Mouse (Mus musculus): ENCODE results near the gene Nfasc. TPM values are rescaled to one million over a fixed set of nuclear protein-coding genes. Genes with fewer than 3 reads are reported as not detected.

Nfasc gene
- total and polyA plus RNA-seq, 2 experiments from 2014 or later = 32.7 to 59.2 TPM

DNA sequence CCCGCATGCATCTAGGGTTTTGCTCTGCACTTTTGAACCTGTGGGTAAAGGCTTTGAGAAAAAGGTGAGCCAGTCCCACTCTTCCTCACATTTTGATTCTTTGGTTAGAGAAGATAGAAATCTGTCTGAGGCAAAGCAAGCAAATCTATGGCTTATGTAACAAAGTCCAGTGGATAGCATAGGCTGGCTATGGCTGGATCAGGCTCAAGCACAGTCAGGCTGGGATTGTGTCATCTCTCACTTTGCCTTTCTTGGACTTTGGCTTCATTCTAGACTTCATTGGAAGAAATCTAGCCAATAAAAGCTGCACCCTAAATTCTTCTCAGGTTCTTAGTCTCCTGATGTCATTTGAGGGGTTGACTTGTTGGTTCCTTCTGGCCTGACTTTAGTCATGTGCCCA lies 38.7 kb upstream of the Nfasc start:
- no peak for ATAC-seq (ENCODE audit: low FRiP score)
- no peak for TF ChIP-seq CTCF (IDR thresholded peaks at IDR 0.05)
- no peak overlapping the region for H3K4me2 ChIP-seq (ENCODE audit: low read depth, low read length, poor library complexity, severe bottlenecking)
- H3K4me1 ChIP-seq (ENCODE audit: insufficient read depth, low read length) = no peaks in the 10 kb centered on the region; the same call in 1 of the 2 replicates
- WGBS = 94% methylated on average over 1 of the region's 1 CpGs
- no peak overlapping the region for H3K27ac ChIP-seq (ENCODE audit: low read depth, low read length)
- DNase-seq (ENCODE audit: low spot score) = no peak
- H3K27me3 ChIP-seq (ENCODE audit: insufficient read depth, low read length) = no peaks in the 10 kb centered on the region
- H3K36me3 ChIP-seq (ENCODE audit: insufficient read depth, low read length) = no peaks in the 10 kb centered on the region
- no peaks in the 10 kb centered on the region for H3K9me3 ChIP-seq (ENCODE audit: low read length)
- H3K4me3 ChIP-seq (ENCODE audit: low read depth, low read length) = no peak overlapping the region
- no peak overlapping the region for H3K9ac ChIP-seq (replicated peaks; ENCODE audit: low read length, poor library complexity, severe bottlenecking)

DNA sequence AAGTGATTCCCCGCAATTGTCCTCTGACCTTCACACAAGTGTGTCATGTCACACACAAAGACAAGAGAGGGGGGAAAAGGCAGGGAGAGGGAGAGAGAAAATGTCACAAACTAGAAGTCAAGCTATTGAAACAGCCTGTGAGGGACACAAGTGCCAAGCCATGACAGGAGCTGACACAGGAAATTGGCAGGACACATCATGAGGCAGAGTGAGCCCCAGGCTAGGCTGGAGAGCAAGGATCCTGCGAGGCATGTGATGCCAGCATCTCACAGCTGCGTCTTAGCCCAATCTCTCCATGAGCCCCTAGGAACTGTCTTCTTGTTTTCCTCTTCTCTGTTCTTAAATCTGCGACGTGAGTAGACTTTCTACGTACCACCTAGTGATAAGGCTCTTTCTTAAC lies 33.4 kb upstream of the Nfasc start:
- 66% methylated on average over 6 of the region's 6 CpGs for WGBS
- no peak overlapping the region for H3K4me2 ChIP-seq (ENCODE audit: low read depth, low read length, poor library complexity, severe bottlenecking)

DNA sequence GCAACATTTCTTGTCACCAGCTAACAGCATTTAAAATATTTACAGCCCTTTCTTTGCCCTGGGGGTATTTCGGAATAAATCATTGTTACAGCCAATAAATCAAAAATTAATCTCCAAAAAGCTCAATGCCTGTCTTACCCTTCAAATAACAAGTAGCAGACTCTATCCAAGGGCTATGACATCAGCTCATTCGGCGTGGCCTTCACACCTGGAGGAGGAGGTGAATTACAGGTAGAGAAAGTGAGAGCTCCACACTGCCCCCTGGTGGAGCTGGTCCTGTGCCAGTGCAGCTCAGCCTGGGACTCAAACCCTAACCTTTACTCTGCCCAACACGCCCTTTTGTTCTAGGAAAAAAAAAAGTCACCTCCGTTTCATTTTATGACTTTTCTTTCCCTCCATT lies 29.8 kb upstream of the Nfasc start:
- TF ChIP-seq CTCF (IDR thresholded peaks at IDR 0.05) = peak; percentile 69
- Histone ChIP-seq H3K4me2 (ENCODE audit: low read depth, low read length, poor library complexity, severe bottlenecking) (no peak overlapping the region), H3K4me1 (ENCODE audit: insufficient read depth, low read length) (no peaks in the 10 kb centered on the region), H3K27ac (ENCODE audit: low read depth, low read length) (no peak overlapping the region), H3K36me3 (ENCODE audit: insufficient read depth, low read length) (no peaks in the 10 kb centered on the region), H3K9ac (replicated peaks; ENCODE audit: low read length, poor library complexity, severe bottlenecking) (no peak overlapping the region), H3K4me3 (ENCODE audit: low read depth, low read length) (no peak overlapping the region), H3K27me3 (ENCODE audit: insufficient read depth, low read length) (no peaks in the 10 kb centered on the region), H3K9me3 (ENCODE audit: low read length) (no peaks in the 10 kb centered on the region)
- 31% methylated on average over 5 of the region's 5 CpGs for WGBS
- no peak for ATAC-seq (ENCODE audit: low FRiP score)
- no peak for DNase-seq (ENCODE audit: low spot score)

More for the DNA sequence above, 33.4 kb upstream of the Nfasc start:
- TF ChIP-seq CTCF (IDR thresholded peaks at IDR 0.05) = no peak
- ATAC-seq (ENCODE audit: low FRiP score) (no peak), DNase-seq (ENCODE audit: low spot score) (peak; percentile 46)
- H3K36me3 ChIP-seq (ENCODE audit: insufficient read depth, low read length) = no peaks in the 10 kb centered on the region
- no peaks in the 10 kb centered on the region for H3K4me1 ChIP-seq (ENCODE audit: insufficient read depth, low read length)
- H3K9me3 ChIP-seq (ENCODE audit: low read length) = no peaks in the 10 kb centered on the region
- H3K4me3 ChIP-seq (ENCODE audit: low read depth, low read length) = no peak overlapping the region
- no peak overlapping the region for H3K27ac ChIP-seq (ENCODE audit: low read depth, low read length)
- H3K9ac ChIP-seq (replicated peaks; ENCODE audit: low read length, poor library complexity, severe bottlenecking) = no peak overlapping the region
- H3K27me3 ChIP-seq (ENCODE audit: insufficient read depth, low read length) = no peaks in the 10 kb centered on the region

DNA sequence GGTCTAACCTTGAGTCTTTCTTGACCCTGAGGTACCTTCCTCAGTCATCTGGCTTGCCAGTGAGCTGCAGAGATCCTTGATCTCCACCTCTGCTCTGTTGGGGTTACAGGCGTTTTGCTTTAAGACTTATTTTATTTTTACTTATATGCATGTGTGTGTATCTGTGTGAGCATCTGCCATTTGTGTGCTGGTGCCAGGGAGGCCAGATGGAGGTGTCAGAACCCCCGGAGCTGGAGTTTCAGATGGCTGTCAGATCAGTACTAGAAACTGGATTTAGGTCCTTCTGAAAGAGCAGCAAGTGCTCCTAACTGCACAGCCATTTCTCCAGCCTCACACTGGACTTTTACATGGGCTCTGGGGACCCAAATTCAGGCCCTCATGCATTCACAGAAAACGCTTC lies 28.0 kb upstream of the Nfasc start:
- WGBS = 78% methylated on average over 3 of the region's 3 CpGs
- Histone ChIP-seq H3K4me2 (ENCODE audit: low read depth, low read length, poor library complexity, severe bottlenecking) (no peak overlapping the region), H3K9ac (replicated peaks; ENCODE audit: low read length, poor library complexity, severe bottlenecking) (no peak overlapping the region), H3K9me3 (ENCODE audit: low read length) (no peaks in the 10 kb centered on the region), H3K27ac (ENCODE audit: low read depth, low read length) (no peak overlapping the region), H3K4me3 (ENCODE audit: low read depth, low read length) (no peak overlapping the region), H3K4me1 (ENCODE audit: insufficient read depth, low read length) (no peaks in the 10 kb centered on the region), H3K27me3 (ENCODE audit: insufficient read depth, low read length) (no peaks in the 10 kb centered on the region), H3K36me3 (ENCODE audit: insufficient read depth, low read length) (no peaks in the 10 kb centered on the region)
- DNase-seq (ENCODE audit: low spot score) (no peak), ATAC-seq (ENCODE audit: low FRiP score) (no peak)
- TF ChIP-seq CTCF (IDR thresholded peaks at IDR 0.05) = no peak

DNA sequence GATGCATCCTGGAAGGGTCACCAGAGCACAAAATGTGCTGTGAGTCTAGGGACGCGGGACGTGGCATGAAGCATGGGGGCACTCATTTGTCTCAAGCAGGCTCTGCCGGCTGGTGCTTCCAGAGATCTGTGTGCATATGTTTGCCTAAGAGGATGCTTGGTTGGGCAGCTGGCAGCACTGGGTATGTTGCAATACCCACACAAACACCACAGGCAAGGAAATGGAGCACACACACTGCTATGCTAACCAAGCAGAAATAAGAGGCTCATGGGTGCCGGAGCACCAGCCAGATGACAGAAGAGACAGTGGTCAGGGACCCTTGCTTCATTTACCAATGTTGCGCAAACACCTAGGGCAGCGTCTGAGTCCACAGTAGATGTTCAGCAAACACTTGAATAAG lies 25.8 kb upstream of the Nfasc start:
- no peak for ATAC-seq (ENCODE audit: low FRiP score)
- H3K27me3 ChIP-seq (ENCODE audit: insufficient read depth, low read length) = no peaks in the 10 kb centered on the region

DNA sequence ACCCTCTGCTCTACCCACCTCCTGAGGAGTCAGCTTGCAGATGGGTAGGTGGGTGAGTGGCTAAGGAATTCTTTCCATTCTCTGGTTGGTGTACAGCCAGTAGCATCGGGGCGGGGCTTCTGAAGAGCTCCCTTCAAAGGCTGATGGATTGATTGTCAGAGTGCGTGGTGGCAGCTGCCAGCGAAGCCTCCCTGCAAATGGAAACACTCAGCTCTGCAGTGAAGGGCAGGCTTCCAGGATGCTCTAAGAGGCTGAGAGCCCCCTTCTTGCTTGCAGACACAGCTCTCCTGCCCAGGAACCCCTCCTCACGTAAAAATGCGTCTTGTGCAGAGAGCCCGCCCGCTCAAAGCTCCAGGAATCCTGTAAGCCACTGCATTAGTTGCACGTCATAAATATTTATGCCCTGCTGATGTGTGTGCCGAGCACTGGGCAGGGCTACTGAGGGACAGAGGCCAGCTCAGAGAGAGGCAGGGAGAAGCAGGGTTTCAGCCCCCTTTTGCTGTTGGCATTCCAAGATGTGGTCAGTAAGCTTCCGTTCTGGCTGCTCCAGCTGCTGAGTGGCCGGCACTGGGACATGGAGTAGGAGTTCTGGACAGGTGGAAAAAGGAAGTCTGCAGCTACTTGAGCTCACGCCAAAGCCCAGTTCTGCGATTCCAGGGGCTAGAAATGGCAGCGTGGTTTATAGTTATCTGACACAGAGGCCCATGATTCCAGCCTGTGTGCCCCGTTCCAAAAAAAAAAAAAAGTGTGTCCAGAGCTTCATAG lies 24.5 kb upstream of the Nfasc start:
- 18% methylated on average over 16 of the region's 16 CpGs for WGBS
- ATAC-seq (ENCODE audit: low FRiP score) = peak; percentile 55; the same call in 1 of the 2 replicates

More for the DNA sequence above, 25.8 kb upstream of the Nfasc start:
- Histone ChIP-seq H3K4me3 (ENCODE audit: low read depth, low read length) (no peak overlapping the region), H3K27ac (ENCODE audit: low read depth, low read length) (no peak overlapping the region), H3K4me2 (ENCODE audit: low read depth, low read length, poor library complexity, severe bottlenecking) (no peak overlapping the region), H3K9me3 (ENCODE audit: low read length) (no peaks in the 10 kb centered on the region), H3K36me3 (ENCODE audit: insufficient read depth, low read length) (no peaks in the 10 kb centered on the region), H3K9ac (replicated peaks; ENCODE audit: low read length, poor library complexity, severe bottlenecking) (no peak overlapping the region), H3K4me1 (ENCODE audit: insufficient read depth, low read length) (no peaks in the 10 kb centered on the region)
- TF ChIP-seq CTCF (IDR thresholded peaks at IDR 0.05) = no peak
- 94% methylated on average over 7 of the region's 7 CpGs for WGBS
- peak; percentile 48 for DNase-seq (ENCODE audit: low spot score)

More for the DNA sequence above, 24.5 kb upstream of the Nfasc start:
- no peaks in the 10 kb centered on the region for H3K4me1 ChIP-seq (ENCODE audit: insufficient read depth, low read length)
- H3K4me3 ChIP-seq (ENCODE audit: low read depth, low read length) = peak overlapping the region; percentile 6; the same call in 1 of the 2 replicates
- 0 out of 2 replicates have a peak overlapping the region, but pooled peaks have one; percentile 26 for H3K27ac ChIP-seq (ENCODE audit: low read depth, low read length)
- H3K9me3 ChIP-seq (ENCODE audit: low read length) = no peaks in the 10 kb centered on the region
- H3K9ac ChIP-seq (replicated peaks; ENCODE audit: low read length, poor library complexity, severe bottlenecking) = no peak overlapping the region
- 0 out of 2 replicates have a peak, but pooled peaks cover 3% of the 10 kb centered on the region for H3K27me3 ChIP-seq (ENCODE audit: insufficient read depth, low read length)
- H3K36me3 ChIP-seq (ENCODE audit: insufficient read depth, low read length) = no peaks in the 10 kb centered on the region
- peak overlapping the region; percentile 36 for H3K4me2 ChIP-seq (ENCODE audit: low read depth, low read length, poor library complexity, severe bottlenecking)
- peak; percentile 71 for DNase-seq (ENCODE audit: low spot score)
- TF ChIP-seq CTCF (IDR thresholded peaks at IDR 0.05) = no peak
